Mouse (Mus musculus) Patski (cell line): ENCODE results near the gene Kcnh1. TPM values are rescaled to one million over a fixed set of nuclear protein-coding genes. Genes with fewer than 3 reads are reported as not detected.

Experiments
- ATAC-seq: fragments of 100-300 bp; one replicate; pipeline ENCODE4 v1.8.0; 2021
- CTCF ChIA-PET: fragments of 350-600 bp; sonication (Branson Sonifier 250); formaldehyde crosslinking; loops from one replicate; lab custom pipeline; 2022; ENCODE audit warnings: inconsistent platforms; lab: Charles Lee
- POLR2A ChIA-PET: fragments of 350-600 bp; sonication (Branson Sonifier 250); formaldehyde crosslinking; loops from one replicate; lab custom pipeline; 2022; ENCODE audit warnings: antibody characterized with exemption, inconsistent platforms; lab: Charles Lee
- DNase-seq: peaks from one replicate; pipeline ENCODE4 v3.0.0-alpha.2; 2011; ENCODE audit warnings: low read depth, low spot score
- H3K27me3 ChIP-seq: fragments of 371-371 bp; one replicate; pipeline ENCODE4 v1.5.1; 2021
- CTCF ChIP-seq: fragments of 100-300 bp; IDR thresholded peaks from one replicate; pipeline ENCODE4 v1.5.1; 2021
- in situ Hi-C: fragments of 300-500 bp; cut with MboI; formaldehyde crosslinking; loops from 3 replicates; pipeline ENCODE4 v1.11.1; 2018; ENCODE audit warnings: low pct_unique_long_range_greater_than_20kb, mixed read lengths
- polyA plus RNA-seq: library from polyadenylated mRNA; unstranded; gene quantifications from one replicate; pipeline ENCODE4 v1.2.3, GENCODE M21; 2021

The Kcnh1 gene
- polyA plus RNA-seq, 1 experiment from 2014 or later, result 2.3 TPM

GRCm38 (mm10) chr1:192295243-192295860, 104.8 kb downstream of the Kcnh1 start:
- no peak for TF ChIP-seq CTCF
- in situ Hi-C loops, result no loop called here
- DNase-seq (no peak), ATAC-seq (no peak)
- H3K27me3 ChIP-seq, result no peaks in the 10 kb centered on the region
- ChIA-PET CTCF (no interaction called here), POLR2A (no interaction called here)

GRCm38 (mm10) chr1:192295902-192296301, 105.3 kb downstream of the Kcnh1 start:
- no peak for TF ChIP-seq CTCF
- no peak for DNase-seq
- no peaks in the 10 kb centered on the region for H3K27me3 ChIP-seq
- POLR2A ChIA-PET, result no interaction called here
- CTCF ChIA-PET, result no interaction called here
- in situ Hi-C loops, result no loop called here
- no peak for ATAC-seq

- no peak for ATAC-seq
- ChIA-PET POLR2A (no interaction called here), CTCF (interaction anchor here (0.7 to 1.1 kb wide), 2 partner anchors 8 to 16 kb away, joined by 3 read pairs; no protein-coding TSS in a partner anchor)
- in situ Hi-C loops, result no loop called here
- no peak for DNase-seq
- no peak for TF ChIP-seq CTCF
- no peaks in the 10 kb centered on the region for H3K27me3 ChIP-seq
These were observed 107.0 kb downstream of the Kcnh1 start for GRCm38 (mm10) chr1:192297481-192298128.

- ATAC-seq (no peak), DNase-seq (no peak)
- no peaks in the 10 kb centered on the region for H3K27me3 ChIP-seq
- CTCF ChIA-PET, result no interaction called here
- in situ Hi-C loops, result no loop called here
- TF ChIP-seq CTCF, result no peak
- POLR2A ChIA-PET, result no interaction called here
These were observed 109.8 kb downstream of the Kcnh1 start for GRCm38 (mm10) chr1:192300417-192300816.

GRCm38 (mm10) chr1:192303615-192304014, 113.0 kb downstream of the Kcnh1 start:
- H3K27me3 ChIP-seq, result no peaks in the 10 kb centered on the region
- in situ Hi-C loops, result no loop called here
- ChIA-PET POLR2A (no interaction called here), CTCF (no interaction called here)
- ATAC-seq, result no peak
- no peak for TF ChIP-seq CTCF
- DNase-seq, result no peak

GRCm38 (mm10) chr1:192305155-192305554, 114.6 kb downstream of the Kcnh1 start:
- no peak for DNase-seq
- in situ Hi-C loops, result no loop called here
- ChIA-PET POLR2A (no interaction called here), CTCF (interaction anchor here (1.2 kb wide), 1 partner anchor 8 kb away, joined by 3 read pairs; no protein-coding TSS in a partner anchor)
- no peak for ATAC-seq
- no peak for TF ChIP-seq CTCF
- no peaks in the 10 kb centered on the region for H3K27me3 ChIP-seq

- POLR2A ChIA-PET, result no interaction called here
- H3K27me3 ChIP-seq, result no peaks in the 10 kb centered on the region
- DNase-seq (no peak), ATAC-seq (no peak)
- in situ Hi-C loops, result no loop called here
- TF ChIP-seq CTCF, result no peak
- CTCF ChIA-PET, result no interaction called here
These were observed 116.5 kb downstream of the Kcnh1 start for GRCm38 (mm10) chr1:192307055-192307454.

- ChIA-PET CTCF (no interaction called here), POLR2A (no interaction called here)
- ATAC-seq (no peak), DNase-seq (no peak)
- in situ Hi-C loops, result no loop called here
- TF ChIP-seq CTCF, result no peak
- no peaks in the 10 kb centered on the region for H3K27me3 ChIP-seq
These were observed 120.7 kb downstream of the Kcnh1 start for GRCm38 (mm10) chr1:192311298-192311697.

GRCm38 (mm10) chr1:192311851-192312438, 121.4 kb downstream of the Kcnh1 start:
- H3K27me3 ChIP-seq, result no peaks in the 10 kb centered on the region
- ChIA-PET POLR2A (no interaction called here), CTCF (no interaction called here)
- no peak for DNase-seq
- in situ Hi-C loops, result no loop called here
- ATAC-seq, result no peak
- no peak for TF ChIP-seq CTCF

GRCm38 (mm10) chr1:192312446-192312845, 121.9 kb downstream of the Kcnh1 start:
- ChIA-PET CTCF (interaction anchor here (0.9 kb wide), 1 partner anchor 286 kb away, joined by 3 read pairs; no protein-coding TSS in a partner anchor), POLR2A (no interaction called here)
- DNase-seq, result no peak
- no peaks in the 10 kb centered on the region for H3K27me3 ChIP-seq
- no peak for TF ChIP-seq CTCF
- in situ Hi-C loops, result no loop called here
- ATAC-seq, result no peak

GRCm38 (mm10) chr1:192312998-192313397, 122.4 kb downstream of the Kcnh1 start:
- ATAC-seq (no peak), DNase-seq (no peak)
- no peak for TF ChIP-seq CTCF
- POLR2A ChIA-PET, result no interaction called here
- no peaks in the 10 kb centered on the region for H3K27me3 ChIP-seq
- in situ Hi-C loops, result no loop called here
- CTCF ChIA-PET, result interaction anchor here (0.8 to 0.9 kb wide), 2 partner anchors 15 to 286 kb away, joined by 3 read pairs; no protein-coding TSS in a partner anchor
